Mouse (Mus musculus): ENCODE data around the gene Dip2b.

- TF ChIP-seq CTCF (IDR thresholded peaks at IDR 0.05; ENCODE audit: control insufficient read depth, insufficient read depth, insufficient replicate concordance, low read depth, low read length) (no peak), POLR2A (IDR thresholded peaks at IDR 0.05; ENCODE audit: control insufficient read depth, low read depth, low read length) (no peak)
Measured at GRCm38 (mm10) chr15:100115416-100115815, 77.0 kb downstream of the Dip2b start.
